Mouse (Mus musculus) kidney, embryonic 15.5 days (tissue): ENCODE measurements at regions not wholly inside any gene's neighbourhood (a gene's known extent, or its start where the extent isn't known, plus 50 kb on each side); places are given as distances from the start of the nearest gene placed in this dataset.

Experiments
- ATAC-seq: fragments of 200-750 bp; cut with Nextera tagmentation; replicated peaks from 2 replicates; pipeline ENCODE4 v1.8.0; 2017; ENCODE audit warnings: moderate TSS enrichment; ENCODE audit not compliant: low FRiP score
- H3K27ac ChIP-seq: fragments of 300-500 bp; sonication (generic); 2 replicates; pipeline ENCODE4 v1.5.1; 2015; ENCODE audit warnings: mild to moderate bottlenecking, inconsistent platforms
- H3K27me3 ChIP-seq: fragments of 300-500 bp; sonication (generic); 2 replicates; pipeline ENCODE4 v1.6.1; 2015; ENCODE audit warnings: inconsistent platforms
- H3K36me3 ChIP-seq: fragments of 300-500 bp; sonication (generic); 2 replicates; pipeline ENCODE4 v1.6.1; 2015; ENCODE audit warnings: inconsistent platforms
- H3K4me1 ChIP-seq: fragments of 300-500 bp; sonication (generic); 2 replicates; pipeline ENCODE4 v1.6.1; 2015; ENCODE audit warnings: inconsistent platforms
- H3K4me2 ChIP-seq: fragments of 300-500 bp; sonication (generic); 2 replicates; pipeline ENCODE4 v1.6.1; 2015; ENCODE audit warnings: moderate library complexity, mild to moderate bottlenecking, inconsistent platforms
- H3K4me3 ChIP-seq: fragments of 300-500 bp; sonication (generic); replicated peaks from 2 replicates; pipeline ENCODE4 v1.5.1; 2015; ENCODE audit warnings: mild to moderate bottlenecking, inconsistent platforms
- H3K9ac ChIP-seq: fragments of 300-500 bp; sonication (generic); 2 replicates; pipeline ENCODE4 v1.6.1; 2015; ENCODE audit warnings: mild to moderate bottlenecking, inconsistent platforms
- H3K9me3 ChIP-seq: fragments of 300-500 bp; sonication (generic); replicated peaks from 2 replicates; pipeline ENCODE4 v1.6.1; 2016; ENCODE audit warnings: inconsistent platforms
- WGBS: fragments of 180-500 bp; shearing (Covaris S2); methylation state at CpG from one replicate; pipeline ENCODE4 v1.1.7; 2015; ENCODE audit warnings: mixed read lengths; 5-methylcytosine and 5-hydroxymethylcytosine counted together

- H3K27ac ChIP-seq, result no peak overlapping the region
- no peaks in the 10 kb centered on the region for H3K4me1 ChIP-seq
- H3K4me3 ChIP-seq, result no peak overlapping the region
- no peaks in the 10 kb centered on the region for H3K9me3 ChIP-seq
- no peak overlapping the region for H3K4me2 ChIP-seq
- H3K27me3 ChIP-seq, result no peaks in the 10 kb centered on the region
- H3K9ac ChIP-seq, result no peak overlapping the region
- WGBS, result 57% methylated on average over 6 of the region's 6 CpGs
- ATAC-seq, result peak; percentile 33; the same call in 1 of the 2 replicates
- H3K36me3 ChIP-seq, result no peaks in the 10 kb centered on the region
Measured at GRCm38 (mm10) chr8:55754189-55754588, 152.6 kb downstream of the Adam29 start.

GRCm38 (mm10) chr8:55724303-55725279, 182.2 kb downstream of the Adam29 start:
- Histone ChIP-seq H3K9ac (no peak overlapping the region), H3K4me2 (no peak overlapping the region), H3K27ac (no peak overlapping the region), H3K9me3 (no peaks in the 10 kb centered on the region), H3K27me3 (no peaks in the 10 kb centered on the region), H3K36me3 (no peaks in the 10 kb centered on the region), H3K4me1 (no peaks in the 10 kb centered on the region), H3K4me3 (no peak overlapping the region)
- no peak for ATAC-seq
- WGBS, result 81% methylated on average over 5 of the region's 5 CpGs

- 93% methylated on average over 2 of the region's 2 CpGs for WGBS
- H3K9me3 ChIP-seq, result no peaks in the 10 kb centered on the region
- no peaks in the 10 kb centered on the region for H3K27me3 ChIP-seq
- no peaks in the 10 kb centered on the region for H3K36me3 ChIP-seq
- H3K4me2 ChIP-seq, result no peak overlapping the region
- no peak for ATAC-seq
- H3K4me3 ChIP-seq, result no peak overlapping the region
- H3K9ac ChIP-seq, result no peak overlapping the region
- no peaks in the 10 kb centered on the region for H3K4me1 ChIP-seq
- no peak overlapping the region for H3K27ac ChIP-seq
Measured at GRCm38 (mm10) chr8:55691791-55692190, 215.0 kb downstream of the Adam29 start.

GRCm38 (mm10) chr8:55680436-55680835, 226.3 kb downstream of the Adam29 start:
- no peak overlapping the region for H3K9ac ChIP-seq
- WGBS, result 52% methylated on average over 1 of the region's 1 CpGs
- ATAC-seq, result no peak

GRCm38 (mm10) chr8:55638716-55639115, 268.0 kb downstream of the Adam29 start:
- Histone ChIP-seq H3K9me3 (no peaks in the 10 kb centered on the region), H3K4me1 (no peaks in the 10 kb centered on the region), H3K4me2 (no peak overlapping the region), H3K27ac (no peak overlapping the region), H3K9ac (no peak overlapping the region), H3K4me3 (no peak overlapping the region), H3K36me3 (no peaks in the 10 kb centered on the region), H3K27me3 (no peaks in the 10 kb centered on the region)
- WGBS, result 80% methylated on average over 2 of the region's 2 CpGs
- ATAC-seq, result no peak

More at GRCm38 (mm10) chr8:55680436-55680835, 226.3 kb downstream of the Adam29 start:
- Histone ChIP-seq H3K4me2 (no peak overlapping the region), H3K27me3 (no peaks in the 10 kb centered on the region), H3K9me3 (no peaks in the 10 kb centered on the region), H3K4me1 (no peaks in the 10 kb centered on the region), H3K27ac (no peak overlapping the region), H3K36me3 (no peaks in the 10 kb centered on the region), H3K4me3 (no peak overlapping the region)

GRCm38 (mm10) chr8:55622399-55622798, 284.3 kb downstream of the Adam29 start:
- H3K4me2 ChIP-seq, result no peak overlapping the region
- H3K9ac ChIP-seq, result no peak overlapping the region
- H3K27ac ChIP-seq, result no peak overlapping the region
- H3K36me3 ChIP-seq, result no peaks in the 10 kb centered on the region
- no peak overlapping the region for H3K4me3 ChIP-seq
- 68% methylated on average over 2 of the region's 2 CpGs for WGBS
- no peaks in the 10 kb centered on the region for H3K27me3 ChIP-seq
- H3K9me3 ChIP-seq, result no peaks in the 10 kb centered on the region
- no peaks in the 10 kb centered on the region for H3K4me1 ChIP-seq
- ATAC-seq, result no peak
